8 mouse cellular contexts compared by ENCODE assay signal in the genomic region with DNA sequence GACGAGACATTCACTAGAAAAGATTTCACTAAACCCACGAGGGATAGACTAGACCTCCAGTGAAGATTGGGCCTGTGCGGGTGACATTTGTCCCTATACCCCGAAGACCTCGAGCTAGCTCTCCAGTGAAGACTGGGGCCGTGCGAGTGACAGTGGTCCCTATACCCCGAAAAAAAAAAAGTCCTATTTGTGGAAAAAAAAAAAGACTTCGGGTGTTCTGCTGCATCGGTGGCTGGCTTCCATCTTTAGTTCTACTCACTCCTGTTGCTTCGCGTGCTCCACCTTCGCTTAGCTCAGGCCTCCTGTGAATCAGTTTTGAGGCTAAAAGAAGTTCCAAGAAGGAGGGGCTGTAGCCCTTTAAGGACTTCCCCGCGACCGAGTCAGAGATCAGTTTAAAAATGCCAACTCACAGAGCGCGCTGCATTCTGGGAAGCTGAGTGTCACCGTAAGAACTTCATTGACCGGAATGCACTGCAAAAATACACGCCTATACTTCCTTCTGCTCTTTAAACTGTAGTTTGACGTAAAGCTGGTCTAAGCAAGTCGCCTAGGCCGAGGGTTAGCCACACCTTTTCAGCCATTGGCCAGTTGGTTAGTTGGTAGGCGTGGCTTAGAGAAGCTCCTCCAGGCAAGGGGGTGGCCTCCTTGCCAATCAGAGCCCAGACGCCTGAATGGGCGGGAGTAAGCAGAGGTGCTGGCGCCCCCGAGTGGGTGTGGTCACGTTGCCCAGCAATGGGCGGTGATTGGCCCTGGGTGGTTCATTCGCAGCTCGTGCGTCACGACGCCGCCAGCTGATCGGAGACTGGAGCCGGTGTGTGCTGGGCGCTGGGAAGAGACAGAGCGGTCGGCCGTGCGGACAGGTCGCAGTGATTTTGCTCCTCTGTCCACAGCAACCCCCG. TPM values are rescaled to one million over a fixed set of nuclear protein-coding genes. Genes with fewer than 3 reads are reported as not detected.
DNase-seq lines count a peak whose midpoint lies in the region; ATAC-seq and TF ChIP-seq lines count a peak whose summit lies in the region.

A gene (plus strand): TSS at position 872 of the 899 bp plus-strand sequence.

- peak within 1 kb of the TSS; percentile 81 for H3K9ac ChIP-seq in hindbrain, embryonic 13.5 days

- TF ChIP-seq CTCF in Patski (IDR thresholded peaks at IDR 0.05) = no peak

- DNase-seq in Patski (ENCODE audit: low read depth, low spot score) = peak; percentile 99
- DNase-seq in cerebellum, postnatal 14 days = peak; percentile 99
- DNase-seq in frontal cortex, postnatal 14 days (ENCODE audit: low spot score in 2 of 2) = peak; percentile 99 to 100
- peak; percentile 89 to 94 for DNase-seq in layer of hippocampus, postnatal 25 days (ENCODE audit: extremely low spot score in 1 of 2, low spot score in 1 of 2)
- peak; percentile 100 for DNase-seq in lung, postnatal 25 days (ENCODE audit: low spot score)
- DNase-seq in retina, embryonic 14.5 days (ENCODE audit: low spot score) = peak; percentile 100
- DNase-seq in thymus, postnatal 4 days = peak; percentile 98

- peaks cover 17% of the 10 kb centered on the region for H3K36me3 ChIP-seq in hindbrain, embryonic 13.5 days

- no peaks in the 10 kb centered on the region for H3K27me3 ChIP-seq in Patski
- no peaks in the 10 kb centered on the region for H3K27me3 ChIP-seq in hindbrain, embryonic 13.5 days

- no peaks in the 10 kb centered on the region for H3K9me3 ChIP-seq in hindbrain, embryonic 13.5 days

- peaks cover 36% of the 10 kb centered on the region for H3K4me1 ChIP-seq in hindbrain, embryonic 13.5 days (replicated peaks)

- CTCF ChIA-PET in Patski (lab: Charles Lee) = interaction anchor here (1.2 to 5.6 kb wide), 3 partner anchors 19 to 59 kb away, joined by 4 to 36 read pairs (median 4); a partner anchor contains a TSS

- in situ Hi-C loops in Patski (cut with MboI; ENCODE audit: low pct_unique_long_range_greater_than_20kb) = loop anchor here (5.0 to 10.0 kb wide), 3 partner anchors 59 to 476 kb away; a partner anchor contains a TSS

- under 1% methylated on average over 46 of the region's 46 CpGs for WGBS in hindbrain, embryonic 13.5 days

- peak within 1 kb of the TSS; percentile 98 for H3K4me2 ChIP-seq in hindbrain, embryonic 13.5 days

- peak within 1 kb of the TSS; percentile 76 for H3K4me3 ChIP-seq in hindbrain, embryonic 13.5 days

- POLR2A ChIA-PET in Patski (lab: Charles Lee) = interaction anchor here (0.7 to 4.2 kb wide), 4 partner anchors 49 to 116 kb away, joined by 3 to 25 read pairs (median 4); a partner anchor contains a TSS

- peak within 1 kb of the TSS; percentile 87 for H3K27ac ChIP-seq in hindbrain, embryonic 13.5 days

- peak; percentile 65 for ATAC-seq in Patski
- ATAC-seq in hindbrain, embryonic 13.5 days (ENCODE audit: low FRiP score) = peak; percentile 96

RNA-seq across cellular contexts. Expression of the gene that starts here (rescaled TPM):
- polyA plus RNA-seq in Patski (2021) = 0.85 TPM
- 2.7 and 3.4 TPM in 2 replicates for polyA plus RNA-seq in hindbrain, embryonic 13.5 days (2015; fragmentation: Nextera tagmentation; extraction: Ambion mirVana)
- under 1 TPM; 0.59 to 0.87 TPM for total RNA-seq in layer of hippocampus, postnatal 25 days (2021)

Comparison
In these comparisons a context has a peak if more than half of its experiments do, and no peak if none do; other contexts are left out.
1. Peak in every context shown above with its lines: DNase-seq, ATAC-seq, H3K4me3 ChIP-seq and H3K27ac ChIP-seq.
2. Peak in DNase-seq and ATAC-seq in Patski; RNA of the gene not detected or under 1 TPM.
3. Peak in DNase-seq in layer of hippocampus, postnatal 25 days; RNA of the gene not detected or under 1 TPM.